Mouse (Mus musculus): ENCODE results near the gene Lgr4. TPM values are rescaled to one million over a fixed set of nuclear protein-coding genes. Genes with fewer than 3 reads are reported as not detected.

Gene Lgr4
- polyA plus RNA-seq, 1 experiment from 2014 or later, result 28.0 TPM

- Histone ChIP-seq H3K36me3 (peaks cover 62% of the 10 kb centered on the region), H3K4me3 (replicated peaks) (no peak overlapping the region), H3K27me3 (no peaks in the 10 kb centered on the region), H3K4me1 (no peaks in the 10 kb centered on the region), H3K27ac (no peak overlapping the region), H3K9ac (no peak overlapping the region), H3K9me3 (replicated peaks) (no peaks in the 10 kb centered on the region), H3K4me2 (no peak overlapping the region)
- WGBS, result 90% methylated on average over 10 of the region's 10 CpGs
- ATAC-seq (replicated peaks; ENCODE audit: low FRiP score), result no peak
These were observed 90.2 kb downstream of the Lgr4 start for GRCm38 (mm10) chr2:110007423-110008267.

GRCm38 (mm10) chr2:110009449-110009848, 92.0 kb downstream of the Lgr4 start:
- no peak overlapping the region for H3K9ac ChIP-seq
- H3K27ac ChIP-seq, result no peak overlapping the region
- H3K27me3 ChIP-seq, result no peaks in the 10 kb centered on the region
- no peaks in the 10 kb centered on the region for H3K9me3 ChIP-seq (replicated peaks)
- no peaks in the 10 kb centered on the region for H3K4me1 ChIP-seq
- no peak overlapping the region for H3K4me3 ChIP-seq (replicated peaks)
- peaks cover 65% of the 10 kb centered on the region for H3K36me3 ChIP-seq
- ATAC-seq (replicated peaks; ENCODE audit: low FRiP score), result no peak
- H3K4me2 ChIP-seq, result no peak overlapping the region

GRCm38 (mm10) chr2:110012184-110012725, 94.8 kb downstream of the Lgr4 start:
- ATAC-seq (replicated peaks; ENCODE audit: low FRiP score), result no peak
- no peaks in the 10 kb centered on the region for H3K4me1 ChIP-seq
- no peak overlapping the region for H3K27ac ChIP-seq
- no peaks in the 10 kb centered on the region for H3K27me3 ChIP-seq
- peaks cover 46% of the 10 kb centered on the region for H3K36me3 ChIP-seq
- H3K4me3 ChIP-seq (replicated peaks), result no peak overlapping the region
- 85% methylated on average over 13 of the region's 13 CpGs for WGBS
- H3K9ac ChIP-seq, result no peak overlapping the region
- H3K9me3 ChIP-seq (replicated peaks), result no peaks in the 10 kb centered on the region
- H3K4me2 ChIP-seq, result no peak overlapping the region

GRCm38 (mm10) chr2:110017087-110017486, 99.6 kb downstream of the Lgr4 start:
- 45% methylated on average over 7 of the region's 7 CpGs for WGBS
- no peaks in the 10 kb centered on the region for H3K9me3 ChIP-seq (replicated peaks)
- H3K27ac ChIP-seq, result peak overlapping the region; percentile 93; the same call in 1 of the 2 replicates
- no peaks in the 10 kb centered on the region for H3K27me3 ChIP-seq
- peak overlapping the region; percentile 79 for H3K4me3 ChIP-seq (replicated peaks)
- peak overlapping the region; percentile 61 for H3K4me2 ChIP-seq
- H3K4me1 ChIP-seq, result peaks cover 18% of the 10 kb centered on the region
- H3K36me3 ChIP-seq, result peaks cover 26% of the 10 kb centered on the region
- peak overlapping the region; percentile 83; the same call in 1 of the 2 replicates for H3K9ac ChIP-seq
- ATAC-seq (replicated peaks; ENCODE audit: low FRiP score), result 0 out of 2 replicates have a peak, but pooled peaks have one; percentile 8

GRCm38 (mm10) chr2:110017616-110018505, 100.4 kb downstream of the Lgr4 start, which contains the start of gene Ccdc34:
Ccdc34 (plus strand) TSS chr2:110017817.
- peak; percentile 99 for ATAC-seq (replicated peaks; ENCODE audit: low FRiP score)
- H3K27me3 ChIP-seq, result no peaks in the 10 kb centered on the region
- peak within 1 kb of the TSS; percentile 83 for H3K9ac ChIP-seq
- WGBS, result under 1% methylated on average over 55 of the region's 55 CpGs
- H3K36me3 ChIP-seq, result peaks cover 28% of the 10 kb centered on the region
- H3K4me2 ChIP-seq, result peak within 1 kb of the TSS; percentile 61
- H3K4me1 ChIP-seq, result peaks cover 18% of the 10 kb centered on the region
- peak within 1 kb of the TSS; percentile 93 for H3K27ac ChIP-seq
- peak within 1 kb of the TSS; percentile 79 for H3K4me3 ChIP-seq (replicated peaks)
- no peaks in the 10 kb centered on the region for H3K9me3 ChIP-seq (replicated peaks)

GRCm38 (mm10) chr2:110019656-110020055, 102.2 kb downstream of the Lgr4 start:
- Histone ChIP-seq H3K9ac (no peak overlapping the region; the same call in 1 of the 2 replicates), H3K4me2 (peak overlapping the region; percentile 61), H3K27me3 (no peaks in the 10 kb centered on the region), H3K4me1 (peaks cover 18% of the 10 kb centered on the region), H3K27ac (no peak overlapping the region), H3K9me3 (replicated peaks) (no peaks in the 10 kb centered on the region), H3K36me3 (peaks cover 32% of the 10 kb centered on the region), H3K4me3 (replicated peaks) (peak overlapping the region; percentile 0; the same call in 1 of the 2 replicates)
- WGBS, result 78% methylated on average over 4 of the region's 4 CpGs
- ATAC-seq (replicated peaks; ENCODE audit: low FRiP score), result no peak

- 97% methylated on average over 1 of the region's 1 CpGs for WGBS
- Histone ChIP-seq H3K36me3 (peaks cover 34% of the 10 kb centered on the region), H3K27me3 (no peaks in the 10 kb centered on the region), H3K4me1 (peaks cover 18% of the 10 kb centered on the region), H3K4me3 (replicated peaks) (no peak overlapping the region), H3K4me2 (0 out of 2 replicates have a peak overlapping the region, but pooled peaks have one; percentile 61), H3K9me3 (replicated peaks) (no peaks in the 10 kb centered on the region), H3K27ac (no peak overlapping the region), H3K9ac (no peak overlapping the region)
- no peak for ATAC-seq (replicated peaks; ENCODE audit: low FRiP score)
These were observed 103.0 kb downstream of the Lgr4 start for GRCm38 (mm10) chr2:110020430-110020829.

GRCm38 (mm10) chr2:110036265-110036664, 118.8 kb downstream of the Lgr4 start:
- no peaks in the 10 kb centered on the region for H3K9me3 ChIP-seq (replicated peaks)
- H3K9ac ChIP-seq, result no peak overlapping the region
- no peaks in the 10 kb centered on the region for H3K27me3 ChIP-seq
- H3K4me3 ChIP-seq (replicated peaks), result no peak overlapping the region
- H3K4me2 ChIP-seq, result no peak overlapping the region
- peaks cover 29% of the 10 kb centered on the region for H3K36me3 ChIP-seq
- H3K4me1 ChIP-seq, result peaks cover 26% of the 10 kb centered on the region
- WGBS, result 20% methylated on average over 4 of the region's 4 CpGs
- H3K27ac ChIP-seq, result peak overlapping the region; percentile 41; the same call in 1 of the 2 replicates
- ATAC-seq (replicated peaks; ENCODE audit: low FRiP score), result peak; percentile 85

- no peak overlapping the region for H3K4me3 ChIP-seq (replicated peaks)
These were observed 119.2 kb downstream of the Lgr4 start for GRCm38 (mm10) chr2:110036665-110037064.

GRCm38 (mm10) chr2:110037221-110037620, 119.8 kb downstream of the Lgr4 start:
- ATAC-seq (replicated peaks; ENCODE audit: low FRiP score), result no peak
- peaks cover 28% of the 10 kb centered on the region for H3K36me3 ChIP-seq
- no peak overlapping the region for H3K4me3 ChIP-seq (replicated peaks)
- no peaks in the 10 kb centered on the region for H3K9me3 ChIP-seq (replicated peaks)
- H3K4me2 ChIP-seq, result no peak overlapping the region
- H3K9ac ChIP-seq, result no peak overlapping the region
- 79% methylated on average over 2 of the region's 2 CpGs for WGBS
- H3K4me1 ChIP-seq, result peaks cover 26% of the 10 kb centered on the region
- no peaks in the 10 kb centered on the region for H3K27me3 ChIP-seq
- H3K27ac ChIP-seq, result peak overlapping the region; percentile 9; the same call in 1 of the 2 replicates

More at GRCm38 (mm10) chr2:110036665-110037064, 119.2 kb downstream of the Lgr4 start:
- Histone ChIP-seq H3K4me2 (no peak overlapping the region), H3K4me1 (peaks cover 26% of the 10 kb centered on the region), H3K27ac (peak overlapping the region; percentile 9; the same call in 1 of the 2 replicates), H3K9me3 (replicated peaks) (no peaks in the 10 kb centered on the region), H3K36me3 (peaks cover 29% of the 10 kb centered on the region), H3K9ac (no peak overlapping the region), H3K27me3 (no peaks in the 10 kb centered on the region)
- 54% methylated on average over 4 of the region's 4 CpGs for WGBS
- ATAC-seq (replicated peaks; ENCODE audit: low FRiP score), result 0 out of 2 replicates have a peak, but pooled peaks have one; percentile 55

- no peaks in the 10 kb centered on the region for H3K9me3 ChIP-seq (replicated peaks)
- H3K36me3 ChIP-seq, result peaks cover 21% of the 10 kb centered on the region
- H3K9ac ChIP-seq, result no peak overlapping the region
- 46% methylated on average over 5 of the region's 5 CpGs for WGBS
- H3K4me3 ChIP-seq (replicated peaks), result no peak overlapping the region
- H3K4me1 ChIP-seq, result peaks cover 29% of the 10 kb centered on the region
- no peaks in the 10 kb centered on the region for H3K27me3 ChIP-seq
- no peak overlapping the region for H3K4me2 ChIP-seq
- ATAC-seq (replicated peaks; ENCODE audit: low FRiP score), result no peak
- 0 out of 2 replicates have a peak overlapping the region, but pooled peaks have one; percentile 41 for H3K27ac ChIP-seq
These were observed 120.9 kb downstream of the Lgr4 start for GRCm38 (mm10) chr2:110038341-110038740.

Measured in kidney, embryonic 15.5 days (tissue).